Mouse (Mus musculus) megakaryocyte, embryonic 14.5 days (primary cell): ENCODE measurements at regions not wholly inside any gene's neighbourhood (a gene's known extent, or its start where the extent isn't known, plus 50 kb on each side); places are given as distances from the start of the nearest gene placed in this dataset.

Source experiments
- FLI1 ChIP-seq: IDR thresholded peaks from 2 replicates; pipeline ENCODE4 v1.6.1; 2012; ENCODE audit warnings: low read length, inconsistent platforms, mixed read lengths
- GATA1 ChIP-seq: IDR thresholded peaks from 3 replicates; pipeline ENCODE4 v1.6.1; 2012; ENCODE audit warnings: mixed read lengths, low read length, inconsistent platforms, borderline replicate concordance

- TF ChIP-seq GATA1 (no peak), FLI1 (no peak)
These were observed 149.2 kb downstream of the Tmem132e start for GRCm38 (mm10) chr11:82537931-82538330.
